Mouse (Mus musculus): Measurements from ENCODE around the gene H6pd.
A peak's percentile ranks its signal among the peaks of the same experiment; 100 is the strongest.
"Not testable (repeated sequence)": the region's sequence is repeated elsewhere in the genome, so short reads cannot be mapped to it uniquely, and the experiment has no call there.

The H6pd gene

DNA sequence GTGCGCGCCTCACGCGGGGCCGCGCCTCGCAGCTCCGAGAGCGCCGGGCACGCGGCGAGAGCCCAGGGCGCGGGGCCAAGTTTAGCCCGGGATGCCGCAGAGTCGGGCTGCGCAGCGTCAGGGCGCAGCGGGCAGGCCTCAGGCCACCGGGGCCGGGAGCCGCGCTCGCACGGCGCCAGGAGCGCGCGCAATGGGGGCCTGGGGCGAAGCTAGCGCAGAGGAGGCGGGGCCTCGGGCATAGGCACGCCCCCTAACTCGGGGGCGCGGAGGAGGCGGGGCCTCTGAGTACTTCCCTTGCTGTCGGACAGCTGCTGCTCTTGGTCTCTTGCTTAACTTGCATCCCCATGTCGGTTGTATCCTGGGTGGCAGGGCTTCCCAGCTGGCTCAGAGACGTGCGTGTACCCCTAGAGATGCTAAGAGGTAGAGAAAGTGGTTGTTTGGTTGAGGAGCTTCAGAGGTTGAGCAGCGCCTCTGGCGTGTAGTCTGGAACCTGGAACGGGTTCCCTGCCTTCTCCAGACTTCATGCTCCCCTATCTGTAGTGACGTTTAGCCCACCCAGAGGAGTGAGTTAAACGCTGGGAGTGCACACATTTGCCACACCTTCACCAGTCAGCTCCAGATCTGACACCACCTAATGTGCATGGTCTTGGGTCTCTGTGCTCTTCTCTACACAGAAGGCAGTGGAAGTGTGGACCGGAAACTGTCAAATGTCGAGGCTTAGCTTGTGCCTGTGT lies at the start of gene H6pd:
Gene H6pd, minus strand, starts transcription at position 171 of the 734 bp plus-strand sequence.
- peak; percentile 72 for DNase-seq (ENCODE audit: low read depth, low spot score)

DNA sequence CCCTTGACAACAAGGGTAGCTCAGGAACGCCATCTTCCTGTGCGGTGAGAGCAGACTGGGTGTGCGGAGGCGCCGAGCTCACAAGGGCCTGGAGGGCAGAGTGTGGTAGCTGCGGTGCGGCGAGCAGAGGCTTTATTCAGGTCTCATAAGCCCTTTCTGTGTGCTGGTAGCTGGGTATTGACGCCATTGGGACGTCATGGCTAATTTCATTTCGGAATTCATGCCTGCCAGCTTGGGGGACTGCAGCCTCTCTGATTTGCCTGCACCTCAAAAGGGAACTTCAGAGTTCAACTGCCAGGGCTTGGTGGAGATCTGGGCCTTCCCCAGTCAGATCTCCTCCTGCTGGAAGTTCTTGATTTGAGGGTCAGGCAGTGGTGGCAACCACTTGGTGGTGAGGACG lies 48.9 kb upstream of the H6pd start:
- no peak for DNase-seq (ENCODE audit: low read depth, low spot score)

DNA sequence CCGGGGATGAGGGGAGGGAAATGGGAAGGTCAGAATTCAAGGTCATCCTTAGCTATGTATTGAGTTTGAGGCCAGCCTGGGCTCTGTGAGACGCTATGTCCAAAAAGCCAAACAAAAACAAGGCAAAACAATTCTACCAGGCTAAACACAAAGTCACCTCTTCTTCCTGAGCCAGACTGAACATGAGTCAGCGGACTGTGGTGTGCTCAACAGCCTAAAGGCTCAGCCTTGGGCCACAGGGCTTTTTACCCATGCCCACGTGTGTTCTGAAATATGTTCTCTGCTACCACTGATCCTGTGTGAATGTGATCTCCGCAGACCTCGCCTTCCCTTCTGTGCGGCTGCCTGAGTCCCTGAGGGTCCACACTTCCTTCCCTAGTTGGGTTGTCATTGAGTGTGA lies 47.3 kb upstream of the H6pd start:
- no peak for DNase-seq (ENCODE audit: low read depth, low spot score)

DNA sequence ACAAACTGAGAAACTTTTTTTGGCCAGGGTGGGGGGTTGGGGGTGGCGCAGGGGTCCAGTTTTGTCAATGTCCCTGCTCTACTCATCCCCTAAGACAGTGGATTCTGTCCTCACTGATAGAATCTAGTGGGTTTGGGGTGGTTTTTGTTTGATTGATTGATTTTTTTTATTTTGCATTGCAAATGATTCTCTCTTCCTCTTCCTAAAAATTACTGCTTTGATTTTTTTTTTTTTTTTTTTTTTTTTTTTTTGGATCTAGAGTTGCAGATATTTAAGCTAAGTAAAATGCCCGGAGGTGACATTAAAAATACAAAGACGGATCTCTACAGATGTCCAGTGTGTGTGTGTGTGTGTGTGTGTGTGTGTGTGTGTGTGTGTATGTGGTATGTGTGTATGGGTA lies 43.6 kb upstream of the H6pd start:
- no peak for DNase-seq (ENCODE audit: low read depth, low spot score)

DNA sequence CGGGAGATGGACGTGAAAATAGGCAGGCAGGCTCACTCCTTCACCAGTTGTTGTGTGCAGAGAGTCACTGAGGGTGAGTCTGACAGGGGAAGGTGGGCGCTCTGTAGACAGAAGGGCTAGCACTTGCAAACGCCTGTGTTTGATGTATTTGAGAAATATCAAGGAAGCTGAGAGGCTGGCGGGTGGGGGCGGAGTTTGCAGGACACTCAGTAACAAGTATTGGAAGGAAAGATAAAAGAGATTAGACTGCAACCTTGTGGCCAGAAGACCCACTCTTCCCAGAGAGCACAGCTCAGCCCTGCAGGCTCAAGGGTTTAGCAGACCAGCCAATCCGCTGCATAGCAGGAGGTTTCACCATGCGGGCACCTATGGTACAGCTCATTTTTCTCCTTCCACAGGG lies 42.7 kb upstream of the H6pd start:
- no peak for DNase-seq (ENCODE audit: low read depth, low spot score)

DNA sequence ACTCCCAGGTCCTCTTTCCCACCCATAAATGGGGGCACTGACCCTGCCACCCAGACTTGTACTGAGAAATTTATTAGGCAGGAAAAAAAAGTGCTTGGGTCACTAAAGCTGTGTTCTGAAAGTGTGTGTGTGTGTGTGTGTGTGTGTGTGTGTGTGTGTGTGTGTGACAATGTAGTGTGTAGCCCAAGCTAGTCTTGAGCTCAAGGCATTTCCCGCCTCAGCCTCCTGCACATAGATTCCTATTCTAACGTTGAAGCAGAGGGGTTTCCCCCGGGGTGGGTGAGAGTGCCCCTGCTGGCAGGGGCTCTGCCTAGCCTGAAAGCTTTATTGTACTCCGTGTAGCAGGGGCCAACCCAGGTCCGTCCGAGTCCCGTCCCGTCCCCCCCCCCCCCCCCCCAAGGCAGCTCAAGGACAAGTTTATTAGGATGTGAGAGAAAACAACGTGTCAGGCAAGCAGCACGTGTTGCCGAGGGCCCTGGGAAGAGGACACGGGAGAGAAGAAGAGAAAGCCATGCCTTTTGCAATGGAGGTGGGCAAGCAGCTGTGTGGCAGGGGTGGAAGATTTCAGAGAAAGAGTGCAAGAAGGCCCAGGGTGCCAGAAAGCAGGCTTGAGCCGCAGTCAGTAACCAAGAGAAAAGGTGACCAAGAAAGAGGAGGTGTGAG lies 40.9 kb upstream of the H6pd start:
- DNase-seq (ENCODE audit: low read depth, low spot score) = no peak

DNA sequence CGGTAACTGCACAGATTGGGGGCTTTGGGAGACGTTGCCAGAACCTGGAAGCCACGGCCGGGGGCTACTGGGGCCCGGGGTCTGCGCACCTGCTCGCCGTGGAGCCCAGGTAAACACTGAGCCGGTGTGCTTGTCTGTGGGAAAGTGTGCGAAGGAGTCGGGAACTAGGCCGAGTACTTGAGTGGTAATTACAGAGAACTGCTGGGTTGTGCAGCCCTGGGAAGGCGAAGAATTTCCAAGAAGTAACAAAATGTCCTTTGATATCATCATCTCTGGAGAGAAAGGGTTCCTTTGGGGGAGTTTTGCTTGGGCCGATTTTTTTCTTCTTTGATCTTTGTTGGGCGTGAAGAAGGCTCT lies 40.3 kb upstream of the H6pd start:
- no peak for DNase-seq (ENCODE audit: low read depth, low spot score)

DNA sequence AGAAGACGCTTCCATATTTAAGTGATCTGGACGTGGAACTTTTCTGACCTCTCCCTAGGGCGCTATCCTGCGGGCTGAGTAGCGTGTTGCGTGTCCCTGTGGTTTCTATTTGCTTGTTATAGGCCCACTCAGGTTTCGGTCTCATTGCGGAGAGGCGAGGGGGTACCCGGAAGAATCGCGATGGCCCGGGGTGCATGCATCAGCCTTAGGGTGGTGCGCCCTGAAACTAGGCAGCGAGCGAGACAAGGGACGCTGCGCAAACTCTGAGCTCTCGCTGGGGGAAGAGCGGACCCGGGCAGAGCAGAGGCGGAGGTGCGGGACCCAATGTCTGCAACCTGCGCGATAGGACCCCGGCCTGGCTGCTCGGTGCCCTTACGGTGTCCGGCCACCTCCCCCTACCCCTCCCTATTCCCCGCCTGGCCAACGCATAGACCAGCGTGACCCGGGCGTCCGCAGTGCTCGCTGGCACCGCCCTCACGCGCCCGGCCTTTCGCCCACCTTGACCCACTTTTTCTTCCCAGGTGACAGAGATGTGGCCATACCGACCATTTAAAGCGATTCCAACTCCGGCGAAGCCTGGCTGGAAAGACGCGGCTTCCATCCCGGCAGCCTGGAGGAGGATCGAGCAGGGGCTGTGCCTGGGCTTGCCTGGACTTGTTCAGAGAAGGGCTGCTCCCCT lies 39.8 kb upstream of the H6pd start:
- DNase-seq (ENCODE audit: low read depth, low spot score) = no peak

DNA sequence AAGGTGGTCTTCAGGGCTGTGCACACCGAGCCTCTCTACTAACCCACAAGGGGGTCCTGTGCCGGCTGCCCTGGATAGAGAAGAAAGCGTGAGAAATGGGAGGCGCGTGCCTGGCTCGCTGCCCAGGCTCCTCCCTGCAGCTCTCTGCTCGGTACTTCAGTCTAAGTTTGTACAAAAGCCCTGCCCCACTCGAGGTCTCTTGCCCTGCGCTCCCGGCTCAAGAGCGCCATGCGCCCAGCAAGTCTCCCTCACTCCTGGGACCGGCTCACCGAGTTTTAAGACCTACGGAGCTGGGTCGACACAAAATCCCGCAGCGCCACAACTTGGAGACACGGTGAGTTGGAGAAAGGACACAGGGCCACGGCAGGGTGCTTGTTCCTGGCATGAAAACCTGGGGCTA lies 39.2 kb upstream of the H6pd start:
- DNase-seq (ENCODE audit: low read depth, low spot score) = no peak

DNA sequence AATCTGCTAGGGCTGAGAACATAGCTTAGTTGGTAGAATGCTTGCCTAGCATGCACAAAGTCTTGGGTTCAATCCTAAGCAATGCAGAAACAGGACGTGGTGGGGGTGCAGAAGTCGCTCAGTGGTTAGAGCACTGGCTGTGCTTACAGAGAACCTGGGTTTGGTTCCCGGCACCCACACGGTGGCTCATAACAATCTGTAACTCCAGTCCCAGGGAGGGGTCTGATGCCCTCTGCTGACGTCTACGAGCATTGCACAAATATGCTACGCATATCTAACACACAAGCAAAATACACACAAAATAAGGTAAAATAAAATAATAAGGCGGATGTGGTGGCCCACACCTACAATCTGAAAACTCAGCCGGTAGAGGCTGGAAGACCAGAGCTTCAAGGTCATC lies 34.8 kb upstream of the H6pd start:
- no peak for DNase-seq (ENCODE audit: low read depth, low spot score)

DNA sequence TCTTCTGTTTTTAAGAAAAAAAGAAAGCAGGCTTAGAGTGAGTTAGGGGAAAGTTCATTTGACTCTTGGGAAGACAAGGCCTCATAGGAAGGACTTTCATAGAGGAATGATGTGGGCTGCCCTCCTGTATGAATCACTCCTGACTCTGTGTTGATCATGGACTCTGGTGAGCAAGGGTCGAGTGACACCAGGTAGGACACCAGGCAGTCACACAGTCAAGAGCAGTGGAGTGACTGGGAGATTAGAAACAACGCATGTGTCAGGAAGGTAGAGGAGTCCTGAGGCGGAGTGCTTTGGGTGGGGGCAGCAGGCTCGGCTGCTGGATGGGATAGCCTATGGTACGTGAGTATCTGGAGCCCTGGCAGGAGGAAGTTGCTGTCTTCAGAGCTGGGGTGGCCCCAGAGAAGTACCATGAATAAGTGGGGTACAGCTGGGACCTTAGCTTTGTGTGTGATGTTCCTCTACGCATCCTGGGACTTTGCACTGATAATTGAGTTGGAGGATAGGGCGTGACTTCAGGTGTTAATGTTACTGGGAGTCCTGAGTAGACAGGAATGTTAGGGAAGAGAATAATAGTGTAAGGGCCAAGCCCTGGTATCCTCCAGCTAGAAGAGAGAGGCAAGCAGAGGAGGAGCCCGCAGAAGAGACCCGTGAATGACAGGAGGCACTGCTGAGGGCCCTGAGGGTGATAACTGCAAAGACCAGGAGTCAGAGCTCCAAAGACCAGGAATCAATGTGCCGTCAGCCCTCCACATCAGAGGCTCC lies 32.7 kb upstream of the H6pd start:
- no peak for DNase-seq (ENCODE audit: low read depth, low spot score)

DNA sequence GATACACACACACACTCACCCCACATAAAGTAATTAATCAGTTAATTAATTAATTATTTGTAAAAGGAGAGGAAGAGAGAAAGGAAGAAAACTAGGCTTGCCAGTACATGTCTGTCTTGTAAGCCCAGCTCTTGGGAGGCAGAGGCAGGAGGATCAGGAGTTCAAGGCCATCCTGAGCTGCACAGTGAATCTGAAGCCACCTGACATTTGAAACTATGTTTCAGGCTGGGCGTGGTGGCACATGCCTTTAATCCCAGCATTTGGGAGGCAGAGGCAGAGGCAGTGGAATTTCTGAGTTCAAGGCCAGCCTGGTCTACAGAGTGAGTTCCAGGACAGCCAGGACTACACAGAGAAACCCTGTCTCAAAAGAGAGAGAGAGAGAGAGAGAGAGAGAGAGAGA lies 32.0 kb upstream of the H6pd start:
- not testable (repeated sequence) for DNase-seq (ENCODE audit: low read depth, low spot score)

DNA sequence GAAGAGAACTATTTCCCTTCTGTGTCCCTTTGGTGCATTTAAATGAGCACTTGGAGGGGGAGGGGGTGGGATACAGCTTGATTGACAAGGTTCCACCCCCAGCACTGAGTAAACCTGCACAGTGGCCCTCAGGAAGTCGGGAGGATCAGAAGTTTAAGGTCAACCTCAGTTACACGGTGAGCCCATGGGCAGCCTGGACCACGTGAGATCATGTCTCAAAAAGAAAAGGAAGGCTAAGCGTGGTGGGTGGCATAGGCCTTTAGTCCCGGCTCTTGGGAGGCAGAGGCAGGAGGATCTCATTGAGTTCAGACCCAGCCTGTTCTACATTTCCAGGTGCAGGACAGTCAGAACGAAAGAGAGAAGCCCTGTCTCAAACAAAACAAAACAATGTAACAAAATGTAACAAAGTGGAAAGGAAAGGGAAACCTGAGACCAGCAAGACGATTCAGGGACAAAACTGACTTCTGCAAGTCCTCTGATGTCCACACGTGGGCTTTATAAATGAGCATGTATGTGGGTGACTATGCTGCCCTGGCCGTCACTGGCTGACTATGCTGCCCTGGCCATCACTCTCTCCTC lies 31.3 kb upstream of the H6pd start:
- DNase-seq (ENCODE audit: low read depth, low spot score) = no peak

DNA sequence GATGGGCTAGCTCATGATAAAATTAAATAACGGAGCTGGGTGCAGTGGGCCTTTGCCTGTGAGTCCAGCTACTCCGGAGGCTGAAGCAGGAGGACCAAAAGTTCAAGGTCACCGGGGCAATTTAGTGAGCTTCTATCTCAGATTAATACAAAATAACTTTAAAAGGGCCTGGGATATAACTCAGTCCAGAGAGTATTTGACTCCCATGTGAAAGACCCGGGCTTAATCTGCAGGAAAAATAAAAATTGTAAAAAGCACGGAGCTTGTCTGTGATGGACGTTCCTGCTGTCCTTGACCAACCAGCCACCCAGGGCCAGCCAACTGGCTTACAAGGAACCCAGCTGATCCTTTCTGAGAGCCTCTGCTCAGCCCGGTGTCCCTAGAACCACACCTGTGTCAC lies 29.7 kb upstream of the H6pd start:
- DNase-seq (ENCODE audit: low read depth, low spot score) = no peak

DNA sequence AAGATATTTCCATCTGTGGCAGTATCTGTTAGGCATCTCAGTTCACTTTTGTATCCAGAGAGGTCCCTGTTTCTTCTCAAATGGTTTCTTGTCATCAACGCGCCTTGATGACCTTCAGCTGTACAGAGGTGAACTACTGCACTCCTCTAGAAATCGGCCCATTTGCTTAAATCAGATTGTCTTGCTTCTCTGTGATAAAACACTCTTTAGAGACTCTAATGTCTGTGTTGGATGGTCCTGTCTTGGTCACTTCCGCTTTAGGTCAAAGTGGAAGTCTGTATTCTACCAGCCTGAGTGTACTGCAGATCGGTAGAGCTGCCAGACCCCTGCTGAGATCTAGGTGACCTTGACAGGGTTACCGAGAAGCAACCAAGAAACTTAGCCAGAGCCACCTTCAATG lies 27.3 kb upstream of the H6pd start:
- DNase-seq (ENCODE audit: low read depth, low spot score) = no peak

DNA sequence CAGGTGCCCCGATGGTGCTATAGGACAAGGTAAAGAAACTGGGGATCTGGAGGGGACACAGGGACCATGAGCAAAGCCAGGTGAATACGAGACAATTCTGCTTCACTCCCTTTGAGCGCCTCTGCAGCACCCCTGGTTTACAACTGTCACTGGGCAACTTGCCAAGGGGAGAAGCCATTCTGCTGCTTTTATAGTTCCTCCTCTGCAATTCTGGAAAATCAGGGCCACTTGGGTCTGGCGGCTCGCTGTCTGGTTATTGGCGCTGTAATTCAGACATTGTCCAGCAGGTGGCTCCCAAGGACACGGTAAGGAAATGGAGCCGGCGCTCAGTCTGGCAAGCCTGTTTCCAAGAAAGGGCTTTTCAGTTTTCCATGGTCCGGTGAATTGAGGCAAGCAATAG lies 26.5 kb upstream of the H6pd start:
- no peak for DNase-seq (ENCODE audit: low read depth, low spot score)

DNA sequence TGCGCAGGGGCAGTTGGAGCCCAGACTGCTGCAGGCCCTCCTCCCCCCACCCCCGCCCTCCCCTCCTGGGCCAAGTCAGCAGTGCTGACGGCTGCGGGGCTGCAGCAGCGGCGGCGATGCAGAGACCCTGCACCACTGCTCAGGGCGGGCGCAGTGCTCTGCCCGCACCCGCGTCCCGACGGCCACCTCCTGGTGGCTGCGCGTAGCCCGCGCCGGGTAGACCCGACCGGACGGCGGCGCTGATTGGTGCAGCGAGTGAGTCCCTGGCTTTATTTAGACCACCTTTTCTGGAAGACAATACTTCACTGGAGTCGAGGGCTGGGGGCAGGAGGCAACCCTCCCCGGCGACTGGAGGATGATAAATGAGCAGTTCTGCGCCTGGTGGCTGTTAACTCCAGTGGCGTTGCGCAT lies 24.4 kb upstream of the H6pd start:
- DNase-seq (ENCODE audit: low read depth, low spot score) = no peak

DNA sequence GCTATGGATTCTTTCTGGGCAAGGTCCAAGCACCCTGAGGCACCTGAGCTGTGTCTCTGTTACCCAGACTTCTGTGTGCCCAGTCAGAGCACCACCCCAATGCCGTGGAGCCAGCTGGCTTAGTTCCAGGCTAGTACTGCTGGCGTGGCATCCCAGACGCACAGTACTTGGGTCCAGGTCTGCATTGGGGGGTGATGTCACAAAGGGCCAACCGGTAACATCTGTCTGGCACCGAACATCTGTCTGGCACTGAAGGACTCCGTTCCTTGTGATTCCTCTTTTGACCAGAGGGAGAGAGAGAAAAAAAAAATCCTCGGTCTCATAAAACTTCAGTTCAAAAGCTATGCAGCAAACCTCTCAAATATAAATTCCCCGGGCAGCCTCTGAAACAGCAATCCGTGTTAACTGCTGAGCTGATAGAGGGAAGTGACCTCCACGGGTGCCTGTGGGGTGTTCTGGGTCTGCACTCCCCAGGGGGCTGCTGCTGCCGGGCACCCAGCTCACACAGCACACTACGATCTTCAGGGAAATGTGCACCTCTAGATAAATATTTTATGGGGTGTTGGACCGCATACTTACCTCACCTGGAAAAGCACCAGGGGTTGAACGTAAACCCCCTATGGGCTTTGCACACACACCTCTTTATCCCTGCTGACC lies 22.5 kb upstream of the H6pd start:
- DNase-seq (ENCODE audit: low read depth, low spot score) = no peak

DNA sequence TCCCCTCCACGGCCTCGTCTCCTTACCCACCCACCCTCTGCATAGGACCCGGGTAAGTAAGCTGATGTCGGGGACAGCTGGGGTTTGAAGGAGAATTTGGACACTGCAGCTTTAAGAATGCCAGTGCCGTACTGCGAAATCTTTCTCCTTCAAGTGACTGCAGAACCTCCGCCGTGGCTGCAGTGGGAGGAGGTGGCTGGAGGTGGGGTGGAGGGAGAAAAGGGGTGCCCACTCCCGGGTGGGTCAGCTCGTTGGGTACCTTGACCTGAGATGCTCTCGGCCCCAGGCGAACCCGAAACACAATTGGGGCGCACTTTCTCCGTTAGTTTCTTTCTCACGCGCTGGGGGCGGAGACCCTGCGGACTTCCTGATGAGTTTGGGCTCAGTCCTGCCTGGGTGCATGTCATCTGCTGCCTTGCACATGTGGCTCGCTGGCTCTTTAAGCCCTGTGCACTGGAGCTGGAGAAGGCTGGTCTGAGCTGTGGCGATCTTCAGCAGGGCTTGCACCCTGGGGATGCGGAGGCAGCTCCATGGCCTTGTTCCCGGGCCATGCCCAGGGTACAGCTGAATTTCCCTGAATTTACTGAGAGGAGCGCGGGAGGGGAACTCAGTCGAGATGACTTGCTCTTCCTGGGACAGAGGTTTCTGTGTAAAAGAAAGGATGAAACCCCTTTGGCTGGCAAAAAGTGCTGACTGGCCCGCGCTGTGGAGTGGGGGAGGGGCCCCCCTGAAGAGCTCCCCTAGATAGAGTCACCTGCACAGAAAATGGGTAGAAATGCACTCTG lies 21.8 kb upstream of the H6pd start:
- DNase-seq (ENCODE audit: low read depth, low spot score) = no peak

DNA sequence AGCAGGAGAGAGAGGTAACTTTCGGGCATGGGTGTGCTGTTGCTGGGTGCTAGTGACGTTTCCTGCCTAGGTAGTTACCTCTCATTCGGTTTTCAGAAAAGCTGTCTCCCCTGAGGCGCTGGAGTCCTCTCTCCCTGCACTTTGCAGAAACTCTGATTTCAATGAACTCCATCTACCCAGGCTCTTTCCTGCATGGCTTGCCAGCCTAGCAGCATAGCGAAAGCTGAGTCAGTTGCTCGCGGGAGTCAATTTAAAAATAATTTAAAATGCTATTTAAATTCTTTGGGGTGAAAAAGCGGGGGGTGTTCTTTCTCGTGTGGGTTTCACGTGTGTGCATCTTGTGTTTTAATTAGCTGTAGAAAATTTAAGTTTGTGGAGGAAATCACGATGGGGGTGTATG lies 21.1 kb upstream of the H6pd start:
- DNase-seq (ENCODE audit: low read depth, low spot score) = no peak

DNA sequence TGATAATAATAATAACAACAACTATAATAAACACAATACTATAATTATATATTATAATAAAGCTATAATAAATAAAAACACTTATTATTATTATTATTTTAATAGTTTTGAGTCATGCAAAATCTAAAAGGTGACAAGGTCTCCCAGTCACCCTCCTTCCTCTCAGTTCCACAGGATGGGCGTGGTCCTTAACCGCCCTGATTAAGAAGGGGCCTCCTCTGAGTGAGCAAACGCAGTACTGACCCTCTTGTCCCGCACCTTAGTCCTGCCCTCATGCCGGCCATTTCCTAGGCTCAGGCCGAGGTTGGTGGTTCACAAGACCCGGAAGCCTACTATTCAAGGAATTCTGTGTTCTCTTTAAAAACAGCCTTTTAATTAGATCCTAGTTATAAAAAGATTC lies 14.7 kb upstream of the H6pd start:
- no peak for DNase-seq (ENCODE audit: low read depth, low spot score)

All from WW6 (cell line).